Mouse (Mus musculus) megakaryocyte progenitor cell, adult 5-6 weeks (primary cell): ENCODE results near the gene Pygl. TPM values are rescaled to one million over a fixed set of nuclear protein-coding genes. Genes with fewer than 3 reads are reported as not detected.
"Not testable (repeated sequence)": the region's sequence is repeated elsewhere in the genome, so short reads cannot be mapped to it uniquely, and the experiment has no call there.

Source experiments
- ATAC-seq: replicated peaks from 2 replicates; pipeline ENCODE4 v1.8.0; 2016; ENCODE audit warnings: mild to moderate bottlenecking, moderate TSS enrichment, inconsistent platforms; ENCODE audit not compliant: poor library complexity
- total RNA-seq, 2 experiments: library from RNA; stranded (forward) in 1 of 2; stranded (reverse) in 1 of 2; fragments of 157-497, 149-512 nt in 1 of 2; fragments of 200-1000 nt in 1 of 2; gene quantifications; 2 replicates each; pipeline versions ENCODE4 v1.2.3 to v1.2.4; 2015 to 2017

The Pygl gene
- total RNA-seq, 2 experiments from 2014 or later = 49.7 to 112 TPM

GRCm38 (mm10) chr12:70228155-70228554 lies 3.1 kb downstream of the Pygl start:
- ATAC-seq = no peak

GRCm38 (mm10) chr12:70227121-70227932 lies 4.0 kb downstream of the Pygl start:
- peak; percentile 85 for ATAC-seq

- ATAC-seq = no peak; the same call in 1 of the 2 replicates
These were observed 4.6 kb downstream of the Pygl start for GRCm38 (mm10) chr12:70226655-70227054.

- ATAC-seq = no peak
These were observed 8.0 kb downstream of the Pygl start for GRCm38 (mm10) chr12:70223331-70223730.

GRCm38 (mm10) chr12:70221425-70221824 lies 9.9 kb downstream of the Pygl start:
- ATAC-seq = peak; percentile 40

GRCm38 (mm10) chr12:70218795-70219540 lies 12.3 kb downstream of the Pygl start:
- ATAC-seq = peak; percentile 85

- ATAC-seq = no peak
These were observed 15.0 kb downstream of the Pygl start for GRCm38 (mm10) chr12:70216229-70216800.

- no peak for ATAC-seq
These were observed 17.0 kb downstream of the Pygl start for GRCm38 (mm10) chr12:70214281-70214680.

GRCm38 (mm10) chr12:70213601-70214000 lies 17.7 kb downstream of the Pygl start:
- ATAC-seq = no peak

GRCm38 (mm10) chr12:70212501-70212900 lies 18.8 kb downstream of the Pygl start:
- no peak for ATAC-seq

GRCm38 (mm10) chr12:70208214-70208613 lies 23.1 kb downstream of the Pygl start:
- no peak for ATAC-seq

- no peak for ATAC-seq
These were observed 26.9 kb downstream of the Pygl start for GRCm38 (mm10) chr12:70204433-70204832.

- ATAC-seq = peak; percentile 94
These were observed 29.3 kb downstream of the Pygl start for GRCm38 (mm10) chr12:70201926-70202529.

GRCm38 (mm10) chr12:70196341-70196740 lies 34.9 kb downstream of the Pygl start:
- no peak for ATAC-seq

GRCm38 (mm10) chr12:70195426-70195825 lies 35.9 kb downstream of the Pygl start:
- no peak for ATAC-seq

- no peak for ATAC-seq
These were observed 39.0 kb downstream of the Pygl start for GRCm38 (mm10) chr12:70192267-70192727.

- no peak for ATAC-seq
These were observed 47.0 kb downstream of the Pygl start for GRCm38 (mm10) chr12:70184173-70184783.

GRCm38 (mm10) chr12:70183507-70183906 lies 47.8 kb downstream of the Pygl start:
- not testable (repeated sequence) for ATAC-seq

GRCm38 (mm10) chr12:70169969-70170368 lies 61.3 kb downstream of the Pygl start:
- no peak for ATAC-seq

- ATAC-seq = no peak
These were observed 63.3 kb downstream of the Pygl start for GRCm38 (mm10) chr12:70167950-70168349.

- ATAC-seq = no peak
These were observed 66.5 kb downstream of the Pygl start for GRCm38 (mm10) chr12:70164741-70165140.
